Mouse (Mus musculus) olfactory bulb, adult 2 months (tissue): ENCODE measurements around the gene Gm3285. TPM values are rescaled to one million over a fixed set of nuclear protein-coding genes. Genes with fewer than 3 reads are reported as not detected.

Experiments used
- H3K27ac ChIP-seq: fragments of 200-500 bp; 2 replicates; pipeline ENCODE4 v1.5.1; 2012; ENCODE audit warnings: low read depth, low read length; ENCODE audit not compliant: insufficient read depth
- H3K4me1 ChIP-seq: fragments of 200-500 bp; 2 replicates; pipeline ENCODE4 v1.6.1; 2012; ENCODE audit warnings: low read length; ENCODE audit not compliant: control insufficient read depth, insufficient read depth
- H3K4me3 ChIP-seq: fragments of 200-500 bp; 2 replicates; pipeline ENCODE4 v1.5.1; 2012; ENCODE audit warnings: mild to moderate bottlenecking, low read depth, low read length, moderate library complexity; ENCODE audit not compliant: insufficient read depth
- CTCF ChIP-seq: fragments of 200-500 bp; IDR thresholded peaks from 2 replicates; pipeline ENCODE4 v1.5.1; 2012; ENCODE audit warnings: low read depth, mild to moderate bottlenecking, low read length, moderate library complexity; ENCODE audit not compliant: insufficient read depth
- POLR2A ChIP-seq: fragments of 200-500 bp; IDR thresholded peaks from 2 replicates; pipeline ENCODE4 v1.6.1; 2012; ENCODE audit warnings: mild to moderate bottlenecking, low read depth, low read length, moderate library complexity; ENCODE audit not compliant: insufficient read depth
- WGBS: fragments of 180-500 bp; shearing (Covaris S2); methylation state at CpG from one replicate; pipeline ENCODE4 v1.1.7; 2018; 5-methylcytosine and 5-hydroxymethylcytosine counted together
- polyA plus RNA-seq: library from polyadenylated mRNA; stranded (reverse); fragments of >200 nt; gene quantifications from 2 replicates; pipeline ENCODE4 v1.2.4, GENCODE M21; 2012; ENCODE audit warnings: low replicate concordance; ENCODE audit not compliant: missing spikeins, insufficient read depth, insufficient read length

The Gm3285 gene
- not detected in 2 replicates for polyA plus RNA-seq

DNA sequence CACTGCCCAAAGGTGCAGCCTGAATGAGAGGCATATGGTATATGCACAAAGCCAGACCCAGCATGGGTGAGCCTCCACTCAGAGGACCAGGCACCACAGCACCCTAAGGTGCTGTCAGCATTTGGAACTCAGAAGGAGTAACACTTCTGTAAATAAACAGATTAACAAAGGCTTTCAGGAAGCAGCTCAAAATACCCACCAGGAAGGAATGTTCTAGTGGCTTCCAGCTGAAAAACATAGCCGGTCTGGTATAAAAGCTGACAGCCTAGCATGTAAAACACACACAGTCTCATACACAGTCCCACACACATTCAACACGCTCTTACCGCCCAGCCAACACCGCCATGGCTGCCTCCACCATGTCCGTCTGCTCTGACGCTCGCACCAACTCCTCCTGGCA is at the start of gene Gm3285:
Gene Gm3285, plus strand, starts transcription at position 301 of the 400 bp plus-strand sequence.
- Histone ChIP-seq H3K27ac (no peak within 1 kb of the TSS), H3K4me1 (peaks cover 5% of the 10 kb centered on the region), H3K4me3 (no peak within 1 kb of the TSS)
- 43% methylated on average over 7 of the region's 7 CpGs for WGBS
- TF ChIP-seq POLR2A (no peak), CTCF (no peak)

GRCm38 (mm10) chr10:77814382-77814781 is 47.4 kb upstream of the Gm3285 start, which contains the start of gene Gm2696:
Gene Gm2696, plus strand, starts transcription at chr10:77814682.
- WGBS, result 59% methylated on average over 4 of the region's 4 CpGs
- TF ChIP-seq POLR2A (no peak), CTCF (no peak)
- Histone ChIP-seq H3K27ac (no peak within 1 kb of the TSS), H3K4me3 (no peak within 1 kb of the TSS), H3K4me1 (no peaks in the 10 kb centered on the region)

GRCm38 (mm10) chr10:77815514-77815913 is 46.3 kb upstream of the Gm3285 start:
- TF ChIP-seq POLR2A, result no peak
- TF ChIP-seq CTCF, result no peak
- Histone ChIP-seq H3K4me3 (no peak overlapping the region), H3K4me1 (no peaks in the 10 kb centered on the region), H3K27ac (no peak overlapping the region)
- 35% methylated on average over 5 of the region's 5 CpGs for WGBS

DNA sequence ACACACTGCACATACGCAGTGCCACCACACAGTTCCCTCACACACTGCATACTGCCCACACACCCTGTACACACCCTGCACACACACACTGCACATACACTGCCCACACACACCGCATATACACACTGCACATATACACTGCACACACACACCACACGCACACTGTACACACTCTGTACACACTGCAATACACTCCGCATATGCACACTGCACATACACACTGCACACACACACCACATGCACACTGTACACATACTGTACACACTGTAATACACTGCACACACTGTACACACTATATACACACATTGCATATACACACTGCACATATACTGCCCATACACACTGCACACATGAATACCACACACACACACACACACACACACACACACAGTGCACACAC is 43.3 kb upstream of the Gm3285 start:
- Histone ChIP-seq H3K27ac (no peak overlapping the region), H3K4me3 (no peak overlapping the region), H3K4me1 (no peaks in the 10 kb centered on the region)
- WGBS, result 99% methylated on average over 4 of the region's 4 CpGs
- TF ChIP-seq POLR2A (no peak), CTCF (no peak)

DNA sequence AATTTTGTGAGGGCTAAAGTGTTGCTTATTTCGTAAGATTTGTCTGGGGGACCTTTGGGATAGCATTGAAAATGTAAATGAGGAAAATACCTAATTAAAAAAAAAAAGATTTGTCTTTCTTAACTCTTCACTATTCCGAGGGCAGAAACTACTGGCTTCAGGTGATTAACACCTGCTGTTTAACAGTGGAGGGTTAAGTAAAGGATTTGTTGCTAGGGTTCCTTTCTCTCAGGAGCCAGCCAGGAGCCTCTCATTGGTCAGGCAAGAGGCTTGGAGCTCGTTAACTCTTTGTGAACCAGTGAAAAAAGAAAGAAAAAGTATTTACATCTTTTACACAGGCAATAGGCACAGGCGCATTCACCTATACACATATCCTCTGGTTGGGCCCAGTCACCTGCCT is 42.6 kb upstream of the Gm3285 start:
- TF ChIP-seq CTCF, result no peak
- Histone ChIP-seq H3K27ac (no peak overlapping the region), H3K4me1 (no peaks in the 10 kb centered on the region), H3K4me3 (no peak overlapping the region)
- 59% methylated on average over 4 of the region's 4 CpGs for WGBS

- TF ChIP-seq CTCF (no peak), POLR2A (no peak)
- no peaks in the 10 kb centered on the region for H3K4me1 ChIP-seq
- WGBS, result 52% methylated on average over 6 of the region's 6 CpGs
- no peak within 1 kb of the TSS for H3K27ac ChIP-seq
- no peak within 1 kb of the TSS for H3K4me3 ChIP-seq
Measured at GRCm38 (mm10) chr10:77826951-77827350, 34.8 kb upstream of the Gm3285 start, which contains the start of gene Krtap10-4. Gene Krtap10-4, minus strand, starts transcription at chr10:77827095.

DNA sequence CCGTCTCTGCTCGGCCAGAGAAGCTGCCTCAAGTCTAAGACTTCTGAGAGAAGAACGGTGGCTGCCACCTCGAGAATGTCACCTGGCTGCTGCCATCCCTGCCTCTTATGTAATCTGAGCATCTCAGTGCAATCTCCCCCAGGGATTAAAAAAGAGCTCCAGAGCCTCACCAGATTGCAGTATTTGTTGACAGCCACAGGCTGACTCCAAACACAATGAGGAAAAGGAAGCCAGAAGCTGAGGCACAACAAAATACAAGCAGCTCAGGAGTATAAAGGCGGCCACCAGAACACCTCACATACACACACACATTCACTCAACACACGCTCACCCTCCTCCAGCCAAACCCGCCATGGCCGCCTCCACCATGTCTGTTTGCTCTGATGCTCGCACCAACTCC is 26.1 kb upstream of the Gm3285 start, which contains the start of gene Krtap10-10:
Gene Krtap10-10, plus strand, starts transcription at position 301 of the 400 bp plus-strand sequence.
- H3K4me3 ChIP-seq, result no peak within 1 kb of the TSS
- no peak within 1 kb of the TSS for H3K27ac ChIP-seq
- TF ChIP-seq CTCF (no peak), POLR2A (no peak)
- WGBS, result 65% methylated on average over 9 of the region's 9 CpGs
- no peaks in the 10 kb centered on the region for H3K4me1 ChIP-seq

- WGBS, result 76% methylated on average over 6 of the region's 6 CpGs
- H3K27ac ChIP-seq, result no peak overlapping the region
- no peak overlapping the region for H3K4me3 ChIP-seq
- TF ChIP-seq CTCF (no peak), POLR2A (no peak)
- no peaks in the 10 kb centered on the region for H3K4me1 ChIP-seq
Measured at GRCm38 (mm10) chr10:77839006-77839405, 22.8 kb upstream of the Gm3285 start.

DNA sequence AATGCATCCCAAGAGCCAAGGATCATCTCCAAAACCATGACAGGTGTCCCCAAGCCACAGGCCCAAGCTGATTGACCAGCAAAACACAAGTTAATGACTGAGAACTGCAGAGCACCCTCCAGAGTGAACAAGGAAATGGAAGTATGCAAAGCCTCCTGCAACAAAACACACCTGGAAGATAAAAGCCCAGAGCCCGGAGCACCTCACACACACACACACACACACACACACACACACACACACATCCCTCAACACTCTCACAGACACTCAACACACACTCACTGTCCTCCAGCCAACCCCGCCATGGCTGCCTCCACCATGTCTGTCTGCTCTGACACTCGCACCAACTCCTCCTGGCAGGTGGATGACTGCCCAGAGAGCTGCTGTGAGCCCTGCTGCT is 15.3 kb upstream of the Gm3285 start, which contains the start of gene Gm36176:
Gene Gm36176, plus strand, starts transcription at position 301 of the 400 bp plus-strand sequence.
- Histone ChIP-seq H3K4me1 (no peaks in the 10 kb centered on the region), H3K27ac (no peak within 1 kb of the TSS), H3K4me3 (no peak within 1 kb of the TSS)
- 82% methylated on average over 2 of the region's 3 CpGs for WGBS
- TF ChIP-seq POLR2A, result no peak
- TF ChIP-seq CTCF, result no peak

DNA sequence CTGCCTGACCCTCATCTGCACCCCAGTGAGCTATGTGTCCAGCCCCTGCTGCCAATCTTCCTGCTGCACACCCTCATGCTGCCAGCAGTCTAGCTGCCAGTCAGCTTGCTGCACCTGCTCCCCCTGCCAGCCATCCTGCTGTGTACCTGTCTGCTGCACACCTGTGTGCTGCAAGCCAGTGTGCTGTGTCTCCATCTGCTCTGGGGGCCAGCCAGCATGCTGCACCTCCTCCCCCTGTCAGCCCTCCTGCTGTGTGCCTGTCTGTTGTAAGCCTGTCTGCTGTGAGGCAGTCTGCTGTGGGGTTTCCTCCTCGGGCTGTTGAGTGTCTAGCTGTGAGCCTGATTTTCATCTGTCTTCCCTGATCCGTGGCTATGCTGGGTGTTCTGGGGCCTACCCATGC is 14.8 kb upstream of the Gm3285 start:
- no peak for TF ChIP-seq POLR2A
- no peak for TF ChIP-seq CTCF
- H3K4me3 ChIP-seq, result no peak overlapping the region
- H3K27ac ChIP-seq, result no peak overlapping the region
- no peaks in the 10 kb centered on the region for H3K4me1 ChIP-seq
- WGBS, result 43% methylated on average over 2 of the region's 2 CpGs
